In genomic region chr3:103126138-103126537, GRCm38 (mm10) we compare ENCODE assay signal across 1 mouse cellular context.
TF ChIP-seq lines count a peak whose summit lies in the region.

No protein-coding gene starts in this region.

TF ChIP-seq in CH12.LX, 34 proteins besides CTCF, POLR2A, EP300 and RAD21:
- no peak for TF ChIP-seq TCF12 (IDR thresholded peaks at IDR 0.05; ENCODE audit: low read depth, low read length)
- no peak for TF ChIP-seq ZNF384 (IDR thresholded peaks at IDR 0.05; ENCODE audit: low read depth, low read length)
- no peak for TF ChIP-seq NELFE (IDR thresholded peaks at IDR 0.05; ENCODE audit: low read depth, low read length)
- TF ChIP-seq MAX (IDR thresholded peaks at IDR 0.05; ENCODE audit: low read length) = no peak
- no peak for TF ChIP-seq PAX5 (IDR thresholded peaks at IDR 0.05; ENCODE audit: low read length)
- TF ChIP-seq ZMIZ1 (IDR thresholded peaks at IDR 0.05; ENCODE audit: low read depth, low read length) = no peak
- TF ChIP-seq MYC (IDR thresholded peaks at IDR 0.05; ENCODE audit: low read depth, low read length) = no peak
